Mouse (Mus musculus): ENCODE results near the gene Scarb2. TPM values are rescaled to one million over a fixed set of nuclear protein-coding genes. Genes with fewer than 3 reads are reported as not detected.

The Scarb2 gene
- 28.6 to 30.0 TPM (median 29.1 TPM) in 4 replicates for total RNA-seq (2023)

DNA sequence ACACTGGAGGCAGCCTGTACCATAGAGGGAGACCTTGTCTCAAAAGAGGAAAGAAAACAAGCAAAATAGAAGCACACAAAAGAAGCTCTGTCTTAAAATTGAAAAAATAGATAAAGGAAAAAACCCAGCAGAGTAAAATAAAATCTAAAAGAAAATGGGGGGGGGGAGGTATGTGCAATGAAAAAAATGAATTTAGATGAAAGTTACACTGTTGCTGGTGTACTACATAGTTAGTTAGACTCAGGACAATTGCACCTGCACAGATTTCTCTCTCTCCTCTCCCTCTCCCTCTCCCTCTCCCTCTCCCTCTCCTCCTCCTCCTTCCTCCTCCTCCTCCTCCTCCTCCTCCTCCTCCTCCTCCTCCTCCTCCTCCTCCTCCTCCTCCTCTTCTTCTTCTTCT is at the start of gene Scarb2:
Gene Scarb2 (minus strand): TSS at position 101 of the 400 bp plus-strand sequence.

DNA sequence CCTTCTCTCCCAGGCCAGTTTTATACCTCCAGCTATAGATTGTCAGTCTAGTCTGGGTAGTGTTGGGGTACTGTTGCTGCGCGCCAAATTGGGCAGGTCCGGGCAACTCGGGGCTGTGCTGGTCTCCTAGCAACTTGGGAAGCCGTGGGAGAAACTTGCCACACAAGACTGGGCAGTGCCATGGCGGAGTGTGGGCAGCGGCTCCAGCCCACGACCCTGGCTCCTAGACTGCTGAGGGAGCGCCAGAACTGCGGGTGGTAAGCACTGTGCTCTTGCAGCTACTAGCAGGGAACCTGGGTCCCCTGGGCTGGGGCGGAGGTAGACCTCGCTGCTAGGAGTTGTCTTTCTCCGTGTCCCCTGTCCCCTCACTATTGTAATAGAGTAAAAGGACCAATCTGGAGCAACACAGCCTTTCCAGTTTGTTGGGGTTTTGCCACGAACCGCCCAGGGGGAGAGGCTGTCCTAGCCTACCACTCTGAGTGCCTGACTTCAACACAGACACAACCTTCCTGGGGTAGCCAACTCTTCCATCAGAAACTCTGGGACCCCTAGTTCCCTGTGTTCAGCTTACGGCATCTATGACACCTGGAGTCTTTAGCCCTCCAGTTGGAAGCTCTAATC is 48.4 kb upstream of the Scarb2 start, which contains the start of gene Fam47e:
Gene Fam47e (plus strand): TSS at position 179 of the 621 bp plus-strand sequence.

DNA sequence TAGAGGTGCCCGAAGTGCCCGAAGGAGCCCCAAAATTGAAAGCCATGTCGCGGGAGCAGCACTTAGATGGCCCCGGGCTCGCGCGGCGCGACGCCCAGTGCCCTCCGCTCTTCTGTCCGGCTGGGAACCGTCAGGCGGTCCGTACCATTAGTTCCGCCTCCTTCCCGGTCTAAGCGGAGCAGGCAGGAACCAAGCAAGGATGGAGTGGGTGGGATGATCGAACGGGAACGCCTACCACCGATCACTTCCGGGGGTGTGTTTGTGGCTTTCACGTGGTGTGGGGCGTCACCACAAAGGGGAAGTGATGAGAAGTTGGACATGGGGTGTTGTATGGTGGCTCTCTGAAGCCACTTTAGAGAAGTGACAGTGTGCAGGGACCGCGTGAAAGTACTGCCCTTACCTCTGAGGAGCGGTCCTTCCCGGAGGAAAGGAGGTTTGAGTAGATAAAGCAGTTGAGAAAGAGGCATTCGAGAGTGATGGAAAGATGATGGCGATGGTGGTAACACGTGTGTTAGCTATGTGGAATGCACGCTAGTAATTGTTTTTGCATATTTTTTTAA is 71.5 kb downstream of the Scarb2 start, which contains the start of gene Nup54:
Gene Nup54 (minus strand): TSS at position 195 of the 560 bp plus-strand sequence.

Other genes with a start within 250 kb of the Scarb2 start
- 32.2 to 34.1 TPM (median 33.2 TPM) in 4 replicates for gene Naaa, start 228.7 kb downstream of the Scarb2 start, total RNA-seq (2023)
- 99.1 to 113 TPM (median 104 TPM) in 4 replicates for gene Sdad1, start 196.4 kb downstream of the Scarb2 start, total RNA-seq (2023)
- gene Cxcl9, start 178.8 kb downstream of the Scarb2 start, total RNA-seq (2023), result 0.40 to 1.4 TPM (median 0.80 TPM) in 4 replicates
- 1.9 TPM in 1 of 4 replicates, not detected in the others for gene Art3, start 175.0 kb downstream of the Scarb2 start, total RNA-seq (2023)
- 0.24 to 2.3 TPM (median 0.98 TPM) in 3 of 4 replicates, not detected in the other for gene Cxcl10, start 157.9 kb downstream of the Scarb2 start, total RNA-seq (2023)
- gene Nup54, start 71.6 kb downstream of the Scarb2 start, total RNA-seq (2023), result 53.8 to 60.9 TPM (median 60.1 TPM) in 4 replicates
- gene Fam47e, start 48.2 kb upstream of the Scarb2 start, total RNA-seq (2023), result not detected in 4 replicates
- 3.5 to 4.9 TPM (median 3.6 TPM) in 4 replicates for gene Stbd1, start 96.2 kb upstream of the Scarb2 start, total RNA-seq (2023)
- gene Ccdc158, start 168.4 kb upstream of the Scarb2 start, total RNA-seq (2023), result not detected in 4 replicates
- 0.19 to 0.20 TPM in 2 of 4 replicates, not detected in the others for gene Shroom3, start 176.6 kb upstream of the Scarb2 start, total RNA-seq (2023)

Data from B cell, adult 62 days (primary cell).